Mouse (Mus musculus) lung, postnatal 10 days (tissue): ENCODE measurements at regions not wholly inside any gene's neighbourhood (a gene's known extent, or its start where the extent isn't known, plus 50 kb on each side); places are given as distances from the start of the nearest gene placed in this dataset.

Source experiments
- DNase-seq: peaks from one replicate; pipeline ENCODE4 v3.0.0; 2021

DNA sequence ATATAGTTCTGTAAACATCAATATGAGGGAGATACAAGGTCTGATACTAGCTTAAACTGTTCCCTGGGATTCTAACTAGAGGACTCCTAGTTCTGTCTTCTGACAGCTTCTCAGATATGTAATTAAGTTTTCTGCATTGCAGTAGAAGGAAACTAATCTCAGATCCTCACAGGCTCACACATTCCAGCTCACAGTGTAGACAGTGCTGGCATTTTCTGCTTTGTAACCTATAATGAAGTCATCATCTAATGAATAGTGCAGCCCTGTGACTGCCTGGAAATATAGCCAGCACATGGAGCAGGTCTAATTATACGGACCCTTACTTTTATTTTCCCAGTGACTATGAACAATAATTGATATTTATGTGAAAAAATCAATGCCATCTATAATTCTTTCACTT is 331.2 kb upstream of the Celf2 start:
- no peak for DNase-seq

GRCm38 (mm10) chr2:7837877-7838276 is 328.5 kb upstream of the Celf2 start:
- DNase-seq = no peak

GRCm38 (mm10) chr2:7831239-7831638 is 321.9 kb upstream of the Celf2 start:
- DNase-seq = no peak

- no peak for DNase-seq
Observed at GRCm38 (mm10) chr2:7826272-7826671, 316.9 kb upstream of the Celf2 start.

DNA sequence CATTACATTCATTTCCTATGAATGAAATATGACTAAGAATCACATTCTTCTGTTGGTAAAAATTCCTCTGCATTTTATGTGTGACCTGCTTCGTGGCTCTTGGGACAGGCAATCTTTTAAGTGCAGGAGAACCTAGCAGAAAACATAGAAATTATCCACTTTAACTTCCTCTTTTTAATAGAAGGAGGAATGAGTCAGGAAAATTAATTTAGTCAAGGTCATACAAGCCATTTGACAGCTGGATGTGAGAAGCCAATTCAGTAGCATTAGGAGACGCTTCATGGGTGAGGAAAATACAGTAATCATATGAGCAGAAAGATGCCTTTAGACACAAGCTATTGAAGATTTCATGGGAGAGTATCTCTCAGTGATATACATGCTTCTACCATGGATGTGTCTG is 287.1 kb upstream of the Celf2 start:
- DNase-seq = no peak

DNA sequence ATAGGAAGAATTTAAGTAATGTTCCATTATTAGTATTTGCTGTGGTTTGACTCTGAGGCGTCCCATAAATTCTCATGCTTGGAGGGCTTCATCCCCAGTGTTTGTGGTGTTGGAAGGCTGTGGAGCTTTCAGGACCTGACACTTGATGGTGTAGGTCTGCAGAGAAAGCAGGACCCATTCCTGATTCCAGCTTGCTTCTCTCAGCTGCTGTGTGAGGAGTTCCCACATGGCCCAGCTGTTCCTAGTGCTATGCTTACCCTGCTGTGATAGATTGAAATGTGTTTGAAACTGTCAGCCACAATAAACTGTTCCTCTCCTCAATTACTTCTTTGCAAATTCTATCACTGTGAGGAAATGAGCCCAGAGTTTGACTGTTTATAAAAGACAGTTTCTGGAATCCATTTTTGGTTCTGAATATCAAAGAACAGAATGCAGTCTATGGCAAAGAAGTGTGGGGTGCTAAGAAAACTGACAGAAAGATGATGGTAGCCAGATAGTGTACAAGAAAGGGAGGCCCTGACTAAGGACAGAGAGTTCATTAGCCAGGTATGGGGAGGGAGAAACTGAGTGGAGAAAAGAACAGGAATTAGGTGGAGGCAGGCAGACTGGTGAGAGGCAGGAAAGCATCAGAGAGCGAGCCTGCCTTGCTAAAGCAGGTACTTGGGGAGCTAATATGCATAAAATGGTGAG is 283.2 kb upstream of the Celf2 start:
- DNase-seq = peak; percentile 57

- DNase-seq = no peak
Observed at GRCm38 (mm10) chr2:7778610-7779009, 269.2 kb upstream of the Celf2 start.

DNA sequence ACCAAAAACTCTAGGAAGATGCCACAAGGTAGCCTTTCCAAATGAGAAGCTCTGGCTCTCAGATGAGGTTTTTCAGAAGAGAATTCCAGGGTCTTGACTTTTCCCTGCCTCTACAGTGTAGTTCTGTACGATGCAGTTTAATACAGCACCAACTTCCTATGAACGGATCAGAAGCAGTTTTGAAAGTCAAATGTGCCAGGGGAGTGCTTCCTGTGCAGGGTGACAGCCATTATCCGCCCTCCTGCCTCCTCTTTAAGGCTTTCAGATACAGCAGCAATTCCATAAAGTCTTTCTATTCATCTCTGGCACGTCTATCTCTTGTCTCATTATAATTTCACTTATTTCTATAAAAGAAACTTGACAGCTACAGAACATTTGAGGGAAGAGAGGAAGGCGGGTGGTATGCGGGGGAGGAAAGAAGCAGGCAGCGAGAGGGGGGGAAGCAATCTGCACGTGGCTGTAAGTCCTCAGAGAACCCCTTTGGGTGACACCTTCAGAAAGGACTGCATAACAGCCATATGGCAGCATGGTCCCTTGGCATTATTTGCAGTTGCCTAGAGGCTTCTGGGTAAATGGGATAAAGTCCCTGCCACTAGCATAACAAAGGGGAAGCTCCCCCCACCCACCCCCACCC is 224.9 kb upstream of the Celf2 start:
- no peak for DNase-seq

- peak; percentile 28 for DNase-seq
Observed at GRCm38 (mm10) chr2:7730960-7731359, 221.6 kb upstream of the Celf2 start.

- DNase-seq = no peak
Observed at GRCm38 (mm10) chr2:7722283-7722935, 213.0 kb upstream of the Celf2 start.

- no peak for DNase-seq
Observed at GRCm38 (mm10) chr2:7711046-7711445, 201.7 kb upstream of the Celf2 start.

- DNase-seq = no peak
Observed at GRCm38 (mm10) chr2:7710476-7710875, 201.1 kb upstream of the Celf2 start.

DNA sequence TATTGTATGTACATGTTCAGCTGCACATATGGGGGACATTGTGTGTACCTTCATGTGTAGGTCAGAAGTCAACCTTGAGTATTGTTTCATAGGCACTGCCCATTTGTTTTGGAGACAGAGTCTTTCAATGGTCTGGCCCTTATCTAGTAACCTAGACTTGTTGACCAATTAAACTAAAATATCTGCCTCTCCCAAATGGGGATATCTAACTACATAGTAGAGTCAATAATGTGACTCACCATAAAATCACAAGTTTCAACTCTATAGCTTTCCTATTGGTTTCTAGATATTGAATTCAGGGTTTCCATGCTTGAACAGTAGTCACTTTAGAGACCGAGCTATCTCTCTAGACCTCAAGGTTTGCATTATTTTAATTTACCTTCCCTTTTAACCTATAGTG is 174.0 kb upstream of the Celf2 start:
- no peak for DNase-seq

DNA sequence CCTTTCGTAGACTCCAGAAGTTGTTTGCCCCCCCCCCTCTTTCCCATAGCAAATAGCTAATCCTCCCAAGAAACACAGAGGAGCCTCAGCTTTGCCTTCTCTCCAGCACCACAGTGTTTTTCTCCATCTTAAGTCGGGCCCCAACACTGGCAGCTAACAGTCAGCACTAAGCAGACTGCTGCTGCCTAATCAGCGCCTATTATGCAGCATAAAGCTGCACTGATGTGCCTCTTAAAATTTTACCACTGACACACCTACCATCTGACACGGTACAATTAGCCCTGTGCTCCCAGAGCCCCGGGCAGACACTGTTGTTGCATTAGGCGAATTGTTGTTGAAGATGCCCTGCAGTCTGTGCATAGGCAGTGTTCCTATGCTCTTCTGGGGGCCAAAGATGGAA is 131.5 kb upstream of the Celf2 start:
- no peak for DNase-seq

DNA sequence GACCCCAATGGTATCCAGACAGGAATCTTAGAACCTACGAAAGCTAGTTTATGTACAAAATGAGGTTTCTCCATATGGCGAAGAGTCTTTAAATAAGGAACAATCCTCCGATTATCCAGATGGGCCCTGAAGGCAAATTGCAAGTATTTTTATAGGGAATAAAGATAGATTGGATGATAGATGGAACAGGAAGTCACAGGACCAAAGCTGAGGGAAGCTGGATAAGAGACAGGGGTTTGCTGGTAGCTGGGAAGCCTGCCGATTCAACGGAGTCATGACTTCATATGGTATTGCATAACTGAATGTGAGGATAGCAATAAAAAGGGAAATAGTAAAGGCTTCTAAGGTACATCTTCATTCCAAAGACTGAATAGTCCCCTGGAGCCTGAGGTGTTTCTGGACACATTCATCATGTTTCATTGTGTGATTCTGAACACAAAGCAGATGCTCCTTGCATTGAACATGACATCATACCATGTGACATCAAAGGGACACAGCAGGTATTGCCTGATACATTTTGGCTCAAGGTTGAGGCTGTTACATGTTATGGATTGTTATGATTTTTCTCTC is 113.4 kb upstream of the Celf2 start:
- DNase-seq = no peak

GRCm38 (mm10) chr2:7619888-7620664 is 110.7 kb upstream of the Celf2 start:
- peak; percentile 4 for DNase-seq

GRCm38 (mm10) chr2:7578196-7578595 is 68.8 kb upstream of the Celf2 start:
- DNase-seq = no peak
